Mouse (Mus musculus) monocyte, adult 59 days (primary cell): ENCODE results near the gene Cluap1. TPM values are rescaled to one million over a fixed set of nuclear protein-coding genes. Genes with fewer than 3 reads are reported as not detected.

Source experiments
- total RNA-seq, 2 experiments: library from RNA; stranded (reverse); gene quantifications; one replicate each; pipeline ENCODE4 v1.2.4; 2023

The Cluap1 gene
- 10 to 100 TPM; 11.0 to 13.2 TPM for total RNA-seq

DNA sequence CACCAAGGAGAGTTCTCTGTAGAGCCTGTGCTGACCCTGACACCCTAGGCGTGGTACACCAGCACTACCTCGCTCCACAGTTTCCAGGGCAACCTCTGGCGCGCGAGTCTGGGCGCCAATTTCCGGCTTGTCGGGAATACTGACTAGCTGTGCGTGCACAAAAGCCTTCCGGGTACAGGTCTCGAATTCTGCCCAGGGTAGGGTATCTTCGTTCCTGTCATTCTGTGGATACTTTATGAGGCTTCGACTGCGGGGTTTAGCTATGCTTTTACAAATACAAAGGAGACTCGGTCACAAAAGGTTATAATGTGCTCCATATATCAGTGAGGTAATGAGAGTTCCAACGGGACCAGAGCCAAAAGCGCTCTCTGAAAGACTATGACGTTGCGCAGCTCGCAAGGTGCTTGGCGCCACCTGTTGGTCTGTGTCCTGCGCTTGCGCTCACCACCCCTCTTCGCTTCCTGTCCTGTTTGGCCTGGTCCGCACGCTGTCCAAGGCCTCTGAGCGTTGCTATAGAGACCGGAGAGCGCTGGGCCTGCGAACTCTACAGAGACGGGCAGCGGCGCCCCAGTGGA is at the start of gene Cluap1, which contains the start of gene 1700037C18Rik:
Gene Cluap1 (plus strand): TSS at position 265 of the 575 bp plus-strand sequence.
Gene 1700037C18Rik (minus strand): TSS at position 153 of the 575 bp plus-strand sequence.

GRCm38 (mm10) chr16:3872216-3873047 is 36.2 kb upstream of the Cluap1 start, which contains the start of gene Naa60:
TSS of gene Naa60 (plus strand) at chr16:3872375.

DNA sequence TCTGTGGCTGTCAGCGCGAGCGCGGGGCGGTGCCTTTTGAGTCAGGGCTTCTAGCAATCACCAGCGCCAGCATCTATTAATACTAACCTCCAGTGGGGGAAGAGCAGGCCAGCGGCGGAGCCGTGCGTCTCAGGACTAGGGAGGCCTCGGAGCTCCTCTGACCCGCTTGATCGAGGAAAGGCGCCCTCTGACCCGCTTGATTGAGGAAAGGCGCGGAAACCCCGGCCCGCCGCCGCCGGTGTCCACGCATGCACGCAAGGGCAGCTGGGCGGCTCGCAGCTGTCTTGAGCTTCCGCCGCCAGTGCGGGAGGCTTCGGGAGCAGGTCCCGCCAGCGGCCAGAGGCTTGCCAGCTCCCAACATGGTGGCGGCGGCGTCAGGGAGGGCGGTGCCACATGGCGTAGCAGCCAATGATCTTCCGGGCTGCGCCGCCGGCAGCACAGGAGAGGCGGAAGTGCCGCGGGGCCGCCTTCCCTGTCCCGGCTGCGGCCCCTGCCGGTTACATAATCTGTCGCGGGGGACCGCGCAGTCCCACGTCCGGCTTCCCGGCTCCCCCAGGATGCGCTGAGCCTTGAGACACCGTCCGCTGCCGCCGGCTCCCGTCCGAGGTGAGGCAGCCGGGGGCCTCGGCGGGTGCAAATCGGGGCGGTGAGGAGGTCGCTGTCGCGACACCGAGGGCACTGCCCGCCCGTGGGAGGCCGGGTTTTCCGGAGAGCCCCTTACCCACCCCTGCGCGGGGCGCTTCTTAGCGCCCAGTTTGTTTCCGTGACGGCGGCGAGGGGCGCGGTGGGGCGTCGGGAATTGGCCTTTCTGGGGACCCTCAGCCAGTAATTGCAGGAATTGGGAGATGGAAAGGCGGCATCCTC is 24.2 kb upstream of the Cluap1 start, which contains the start of the genes Zfp597 and Gm20695:
Gene Zfp597 (minus strand): TSS at position 361 of the 864 bp plus-strand sequence.
Gene Gm20695 (plus strand): TSS at position 448 of the 864 bp plus-strand sequence.

DNA sequence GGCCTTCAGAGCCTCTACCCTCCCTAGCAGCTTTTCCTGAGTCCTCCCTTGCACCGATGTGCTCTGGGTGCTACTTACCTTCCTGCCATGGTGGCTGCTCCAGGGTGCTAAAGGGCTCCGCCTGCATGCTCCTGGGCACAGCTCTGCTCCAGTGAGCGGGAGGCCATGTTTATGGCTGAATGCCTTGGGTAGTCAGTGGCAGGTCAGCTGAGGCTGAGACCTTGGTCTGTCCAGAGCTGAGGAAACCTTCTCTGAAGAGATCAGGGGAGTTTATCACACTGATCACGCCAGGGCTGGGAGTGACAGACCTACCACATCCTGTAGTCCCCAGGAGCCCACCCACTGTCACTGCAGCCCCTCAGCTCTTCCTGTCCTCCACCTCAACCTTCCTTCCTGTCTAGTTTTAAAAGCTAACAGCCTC is 67.7 kb downstream of the Cluap1 start, which contains the start of gene Nlrc3:
Gene Nlrc3 (minus strand): TSS at position 382 of the 421 bp plus-strand sequence.

Other genes starting within 250 kb of the Cluap1 start
- 10 to 100 TPM; 86.4 to 98.5 TPM for gene Mefv, start 190.7 kb upstream of the Cluap1 start, total RNA-seq
- 10 to 100 TPM; 76.8 to 78.0 TPM for gene Zfp263, start 164.7 kb upstream of the Cluap1 start, total RNA-seq
- not detected for gene Olfr15, start 77.9 kb upstream of the Cluap1 start, total RNA-seq
- under 1 TPM; 0.39 to 0.64 TPM for gene Zfp174, start 61.5 kb upstream of the Cluap1 start, total RNA-seq
- 100 to 1,000 TPM; 118 to 130 TPM for gene Naa60, start 36.4 kb upstream of the Cluap1 start, total RNA-seq
- gene Zfp597, start 24.2 kb upstream of the Cluap1 start, total RNA-seq: 10 to 100 TPM; 11.8 to 17.2 TPM
- 1 to 10 TPM; 1.0 to 2.8 TPM for gene Gm20695, start 24.2 kb upstream of the Cluap1 start, total RNA-seq
- gene 1700037C18Rik, start 112 bp upstream of the Cluap1 start, total RNA-seq: 1 to 10 TPM; 3.7 to 4.3 TPM
- 1 to 10 TPM; 1.7 to 2.6 TPM for gene Nlrc3, start 67.8 kb downstream of the Cluap1 start, total RNA-seq
- 10 to 100 TPM; 30.3 to 34.9 TPM for gene Slx4, start 95.0 kb downstream of the Cluap1 start, total RNA-seq
- gene Dnase1, start 128.1 kb downstream of the Cluap1 start, total RNA-seq: not detected
- 10 to 100 TPM; 39.4 to 41.5 TPM for gene Trap1, start 169.0 kb downstream of the Cluap1 start, total RNA-seq